Mouse (Mus musculus): ENCODE measurements around the gene Nkx2-5. TPM values are rescaled to one million over a fixed set of nuclear protein-coding genes. Genes with fewer than 3 reads are reported as not detected.

Gene Nkx2-5
- total and polyA plus RNA-seq, 3 experiments, result not detected

GRCm38 (mm10) chr17:26839718-26840438 is 4.9 kb downstream of the Nkx2-5 start:
- H3K36me3 ChIP-seq (ENCODE audit: control insufficient read depth in 1 of 2, insufficient read depth in 2 of 2, low read length in 2 of 2), result no peaks in the 10 kb centered on the region
- no peak for DNase-seq (ENCODE audit: low read depth, low spot score)
- no peaks in the 10 kb centered on the region for H3K4me1 ChIP-seq (ENCODE audit: control insufficient read depth in 1 of 2, insufficient read depth in 2 of 2, low read length in 2 of 2)
- H3K79me2 ChIP-seq (ENCODE audit: control insufficient read depth, insufficient read depth, low read length, poor library complexity), result no peaks in the 10 kb centered on the region
- H3K4me3 ChIP-seq (ENCODE audit: control insufficient read depth in 1 of 2, insufficient read depth in 1 of 2, low read depth in 2 of 2, low read length in 2 of 2), result no peak overlapping the region
- TF ChIP-seq CHD1 (IDR thresholded peaks at IDR 0.05; ENCODE audit: low read depth, low read length) (no peak), SMC3 (IDR thresholded peaks at IDR 0.05; ENCODE audit: low read depth, low read length) (no peak), HCFC1 (IDR thresholded peaks at IDR 0.05; ENCODE audit: low read depth, low read length) (no peak), RCOR1 (IDR thresholded peaks at IDR 0.05; ENCODE audit: low read depth, low read length) (no peak), CTCF (IDR thresholded peaks at IDR 0.05 in 2 of 3, conservative IDR thresholded peaks at IDR 0.05 in 1 of 3; ENCODE audit: control insufficient read depth in 1 of 3, insufficient read depth in 1 of 3, low read depth in 2 of 3, low read length in 3 of 3, poor library complexity in 1 of 3, severe bottlenecking in 1 of 3) (no peak), MAX (IDR thresholded peaks at IDR 0.05; ENCODE audit: low read length) (no peak), ZNF384 (IDR thresholded peaks at IDR 0.05; ENCODE audit: low read depth, low read length) (no peak), TAL1 (IDR thresholded peaks at IDR 0.05; ENCODE audit: low read length) (no peak), ZMIZ1 (IDR thresholded peaks at IDR 0.05; ENCODE audit: low read depth, low read length) (no peak), POLR2A (IDR thresholded peaks at IDR 0.05; ENCODE audit: control insufficient read depth in 1 of 2, insufficient read depth in 1 of 2, low read depth in 1 of 2, low read length in 2 of 2, poor library complexity in 1 of 2) (no peak), E2F4 (IDR thresholded peaks at IDR 0.05; ENCODE audit: borderline replicate concordance, low read depth, low read length) (no peak), GABPA (IDR thresholded peaks at IDR 0.05; ENCODE audit: low read depth, low read length) (no peak), TBP (IDR thresholded peaks at IDR 0.05; ENCODE audit: low read depth, low read length) (no peak), KAT2A (conservative IDR thresholded peaks at IDR 0.05; ENCODE audit: low read depth, low read length) (no peak)
- peaks cover 0 to 3% of the 10 kb centered on the region in 2 experiments; a peak in 1 of 4 replicates for H3K27me3 ChIP-seq (ENCODE audit: control insufficient read depth in 1 of 2, insufficient read depth in 2 of 2, low read length in 2 of 2)
- H3K9ac ChIP-seq (ENCODE audit: control insufficient read depth, low read depth, low read length, poor library complexity, severe bottlenecking), result no peak overlapping the region
- no peaks in the 10 kb centered on the region for H3K9me3 ChIP-seq (replicated peaks; ENCODE audit: insufficient read depth, low read length)
- no peak overlapping the region for H3K27ac ChIP-seq (ENCODE audit: control insufficient read depth, low read depth, low read length)

- Histone ChIP-seq H3K9me3 (replicated peaks; ENCODE audit: insufficient read depth, low read length) (no peaks in the 10 kb centered on the region), H3K9ac (ENCODE audit: control insufficient read depth, low read depth, low read length, poor library complexity, severe bottlenecking) (no peak overlapping the region), H3K36me3 (ENCODE audit: control insufficient read depth in 1 of 2, insufficient read depth in 2 of 2, low read length in 2 of 2) (no peaks in the 10 kb centered on the region), H3K4me3 (ENCODE audit: control insufficient read depth in 1 of 2, insufficient read depth in 1 of 2, low read depth in 2 of 2, low read length in 2 of 2) (no peak overlapping the region), H3K27ac (ENCODE audit: control insufficient read depth, low read depth, low read length) (no peak overlapping the region), H3K79me2 (ENCODE audit: control insufficient read depth, insufficient read depth, low read length, poor library complexity) (no peaks in the 10 kb centered on the region), H3K4me1 (ENCODE audit: control insufficient read depth in 1 of 2, insufficient read depth in 2 of 2, low read length in 2 of 2) (no peaks in the 10 kb centered on the region), H3K27me3 (ENCODE audit: control insufficient read depth in 1 of 2, insufficient read depth in 2 of 2, low read length in 2 of 2) (peaks cover 0 to 5% of the 10 kb centered on the region in 2 experiments; a peak in 1 of 4 replicates)
- TF ChIP-seq BHLHE40 (IDR thresholded peaks at IDR 0.05; ENCODE audit: borderline replicate concordance, low read depth, low read length), result no peak
- no peak for TF ChIP-seq TAL1 (IDR thresholded peaks at IDR 0.05; ENCODE audit: low read length)
- TF ChIP-seq TCF12 (IDR thresholded peaks at IDR 0.05; ENCODE audit: low read depth, low read length), result no peak
- TF ChIP-seq KAT2A (conservative IDR thresholded peaks at IDR 0.05; ENCODE audit: low read depth, low read length), result no peak
- TF ChIP-seq MEF2A (IDR thresholded peaks at IDR 0.05; ENCODE audit: extremely low read depth, insufficient replicate concordance, low read depth, low read length, poor library complexity, severe bottlenecking), result no peak
- TF ChIP-seq ZNF384 (IDR thresholded peaks at IDR 0.05; ENCODE audit: low read depth, low read length), result no peak
- no peak for TF ChIP-seq JUND (IDR thresholded peaks at IDR 0.05; ENCODE audit: low read depth, low read length)
- TF ChIP-seq ZKSCAN1 (IDR thresholded peaks at IDR 0.05; ENCODE audit: low read depth, low read length), result no peak
- TF ChIP-seq EP300 (IDR thresholded peaks at IDR 0.05; ENCODE audit: low read depth in 1 of 2, low read length in 2 of 2), result no peak
- TF ChIP-seq MAX (IDR thresholded peaks at IDR 0.05; ENCODE audit: low read length), result no peak
- TF ChIP-seq TBP (IDR thresholded peaks at IDR 0.05; ENCODE audit: low read depth, low read length), result no peak
- TF ChIP-seq USF1 (IDR thresholded peaks at IDR 0.05; ENCODE audit: low read depth, low read length), result no peak
- no peak for TF ChIP-seq MAFK (IDR thresholded peaks at IDR 0.05; ENCODE audit: borderline replicate concordance, low read depth, low read length)
- TF ChIP-seq ELF1 (IDR thresholded peaks at IDR 0.05; ENCODE audit: low read depth, low read length), result no peak
- no peak for TF ChIP-seq UBTF (IDR thresholded peaks at IDR 0.05; ENCODE audit: borderline replicate concordance, insufficient read depth, low read depth, low read length)
- no peak for DNase-seq (ENCODE audit: low read depth, low spot score)
Observed at GRCm38 (mm10) chr17:26838911-26839717, 5.7 kb downstream of the Nkx2-5 start.
